Mouse (Mus musculus): ENCODE measurements around the gene Rpgrip1. TPM values are rescaled to one million over a fixed set of nuclear protein-coding genes. Genes with fewer than 3 reads are reported as not detected.
"Not testable (repeated sequence)": the region's sequence is repeated elsewhere in the genome, so short reads cannot be mapped to it uniquely, and the experiment has no call there.

Gene Rpgrip1
- polyA plus RNA-seq (2012; rRNA removed): 4.0 and 4.4 TPM in 2 replicates

DNA sequence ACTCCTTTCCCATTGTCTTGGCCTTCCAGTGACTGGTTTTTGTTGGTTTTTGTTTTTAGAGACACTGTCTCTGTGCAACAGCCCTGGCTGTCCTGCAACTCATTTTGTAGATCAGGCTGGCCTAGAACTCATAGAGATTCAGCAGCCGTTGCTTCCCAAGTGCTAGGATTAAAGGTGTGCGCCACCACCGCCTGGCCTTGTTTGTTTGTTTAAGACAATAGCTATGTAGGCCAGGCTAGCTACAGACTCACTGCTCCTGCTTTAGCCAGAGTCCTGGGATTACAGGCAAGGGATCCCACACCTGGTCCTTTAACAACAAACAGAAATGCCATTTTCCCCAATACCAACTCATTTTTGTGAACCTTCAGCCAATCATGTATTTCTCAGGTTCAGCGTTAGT, at the start of gene Rpgrip1:
Gene Rpgrip1, plus strand, starts transcription at position 359 of the 400 bp plus-strand sequence.
- DNase-seq (ENCODE audit: low read depth): no peak

- no peak for DNase-seq (ENCODE audit: low read depth)
Observed at GRCm38 (mm10) chr14:52060800-52061199, 49.7 kb upstream of the Rpgrip1 start.

DNA sequence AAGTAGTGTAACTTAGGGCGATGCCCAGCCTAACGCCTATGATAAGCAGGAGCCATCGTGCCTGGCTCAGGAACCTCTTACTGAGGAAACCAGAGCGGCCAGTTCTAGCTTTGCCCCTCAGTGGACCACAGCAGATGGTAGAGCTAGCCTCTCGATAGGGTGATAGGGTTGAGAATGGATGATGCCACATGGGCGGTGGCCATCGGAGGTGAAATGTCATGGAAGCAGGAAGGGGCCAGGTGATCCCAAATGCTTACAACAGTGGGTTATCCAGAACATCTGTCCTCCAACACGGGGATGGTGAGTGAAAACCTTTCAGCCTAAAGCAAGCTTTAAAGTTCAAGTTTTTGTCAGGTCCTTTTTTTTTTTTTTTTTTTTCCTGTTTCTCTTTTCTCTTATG, 48.7 kb upstream of the Rpgrip1 start:
- DNase-seq (ENCODE audit: low read depth): no peak

- DNase-seq (ENCODE audit: low read depth): no peak
Observed at GRCm38 (mm10) chr14:52066135-52066534, 44.4 kb upstream of the Rpgrip1 start.

DNA sequence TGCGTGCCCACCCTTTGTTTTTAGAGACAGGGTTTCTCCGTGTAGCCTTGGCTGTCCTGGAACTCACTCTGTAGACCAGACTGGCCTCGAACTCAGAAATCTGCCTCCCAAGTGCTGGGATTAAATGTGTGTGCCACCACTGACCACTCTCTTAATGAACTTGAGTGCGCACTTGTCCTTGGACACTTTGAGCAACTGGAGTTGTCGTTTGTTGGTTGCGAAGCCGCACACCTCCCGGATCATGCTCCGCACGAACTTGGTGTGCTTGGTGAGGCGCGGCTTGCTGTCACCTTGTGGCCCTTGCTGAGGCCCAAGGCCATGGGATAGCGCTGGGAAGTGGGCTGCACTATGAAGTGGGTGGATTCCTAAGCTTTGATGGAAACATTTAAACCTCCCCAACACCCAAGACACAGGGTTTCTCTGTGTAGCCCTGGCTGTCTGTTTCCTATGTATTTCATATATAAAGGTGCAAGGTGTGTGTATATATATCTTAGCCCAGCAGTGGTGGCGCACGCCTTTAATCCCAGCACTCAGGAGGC, 38.8 kb upstream of the Rpgrip1 start:
- DNase-seq (ENCODE audit: low read depth): no peak

GRCm38 (mm10) chr14:52083083-52083482, 27.4 kb upstream of the Rpgrip1 start:
- no peak for DNase-seq (ENCODE audit: low read depth)

GRCm38 (mm10) chr14:52094533-52094932, 16.0 kb upstream of the Rpgrip1 start:
- DNase-seq (ENCODE audit: low read depth): no peak

DNA sequence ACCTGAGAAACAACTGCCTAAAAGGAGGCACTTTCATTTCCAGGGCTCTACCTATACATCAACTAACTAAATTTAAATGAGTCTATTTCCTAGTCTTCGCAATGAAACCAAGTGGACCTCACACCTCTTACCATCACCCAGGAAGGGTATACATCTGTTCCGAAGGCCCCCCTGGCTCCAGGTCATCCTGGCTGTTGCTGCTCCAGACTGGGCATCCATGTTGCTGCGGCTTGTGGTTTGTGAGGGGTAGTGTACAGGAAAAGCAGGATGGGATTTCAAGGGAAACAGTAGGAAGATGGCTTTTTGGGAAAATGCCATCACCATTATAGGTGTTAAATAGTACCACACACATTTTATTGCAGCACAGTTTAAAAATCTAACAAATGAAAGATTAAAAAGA, 13.3 kb upstream of the Rpgrip1 start:
- not testable (repeated sequence) for DNase-seq (ENCODE audit: low read depth)

GRCm38 (mm10) chr14:52098387-52098786, 12.1 kb upstream of the Rpgrip1 start:
- not testable (repeated sequence) for DNase-seq (ENCODE audit: low read depth)

DNA sequence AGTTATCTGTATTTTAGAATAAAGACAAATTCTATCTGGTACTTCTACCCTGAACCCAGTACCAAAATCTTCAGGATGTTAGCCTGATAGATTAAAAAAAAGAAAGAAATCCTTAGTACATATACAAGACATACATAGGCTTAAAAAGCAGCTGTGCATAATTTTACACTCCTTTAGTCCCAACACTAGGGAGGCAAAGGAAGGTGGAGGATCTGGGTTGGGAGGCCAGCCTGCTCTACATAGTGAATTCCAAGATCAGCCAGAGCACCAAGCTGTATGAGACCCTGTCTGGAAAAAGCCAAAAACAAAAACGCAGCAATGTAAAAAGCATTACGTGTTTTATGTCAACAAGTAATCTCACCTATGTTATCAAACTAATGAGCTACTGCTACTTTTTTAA, 10.9 kb upstream of the Rpgrip1 start:
- no peak for DNase-seq (ENCODE audit: low read depth)

GRCm38 (mm10) chr14:52100170-52100960, 10.1 kb upstream of the Rpgrip1 start:
- no peak for DNase-seq (ENCODE audit: low read depth)

DNA sequence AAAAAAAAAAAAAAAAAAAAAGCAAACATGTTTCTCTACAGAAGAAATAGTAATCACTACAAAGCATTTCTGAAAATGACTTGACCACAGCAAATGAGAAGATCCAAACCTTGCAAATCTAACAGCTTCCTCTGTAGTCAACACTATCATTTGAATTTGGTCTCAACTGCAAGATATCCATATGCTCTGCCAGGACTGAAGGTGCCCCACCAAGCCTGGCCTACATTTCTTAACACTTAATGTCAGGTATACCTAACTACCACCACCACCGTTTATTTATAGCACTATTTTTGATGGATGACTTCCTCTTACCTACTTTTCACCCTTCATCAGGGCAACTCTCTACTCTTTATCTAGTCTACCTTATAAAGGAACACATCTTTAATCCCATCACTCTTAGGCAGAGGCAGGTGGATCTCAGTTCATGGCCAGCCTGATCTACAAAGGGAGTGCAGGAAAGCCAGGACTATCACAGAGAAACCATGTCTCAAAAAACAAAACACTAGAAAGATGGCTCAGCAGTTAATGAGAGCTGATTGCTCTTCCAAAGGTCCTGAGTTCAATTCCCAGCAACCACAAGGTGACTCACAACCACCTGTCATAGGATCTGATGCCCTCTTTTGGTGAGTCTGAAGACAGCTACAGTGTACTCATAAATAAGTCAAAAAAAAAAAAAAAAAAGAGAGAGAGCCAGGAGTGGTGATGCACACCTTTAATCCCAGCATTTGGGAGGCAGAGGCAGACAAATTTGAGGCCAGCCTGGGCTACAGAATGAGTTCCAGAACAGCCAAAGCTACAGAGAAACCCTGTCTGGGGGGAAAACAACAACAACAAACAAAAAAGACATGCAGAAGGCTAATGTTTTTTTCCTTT, 9.0 kb upstream of the Rpgrip1 start:
- no peak for DNase-seq (ENCODE audit: low read depth)

DNA sequence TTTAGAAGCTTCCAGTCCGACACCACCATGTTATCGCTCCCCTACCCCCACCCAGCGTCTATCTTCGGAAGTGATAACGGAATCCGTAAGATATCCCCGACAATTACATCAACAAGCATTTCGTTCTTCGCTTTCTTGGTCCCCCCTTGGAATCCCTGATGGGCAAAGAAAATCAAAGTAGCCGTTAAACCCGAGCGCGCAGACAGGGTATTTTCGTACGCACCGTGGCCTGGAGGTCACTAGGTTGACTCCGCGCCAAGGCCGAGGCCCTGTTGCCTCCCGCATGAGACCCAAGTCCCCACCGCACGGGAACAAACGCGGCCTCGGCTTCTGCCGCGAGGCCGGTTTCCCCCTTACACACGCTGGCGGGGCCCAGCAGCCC, 7.0 kb upstream of the Rpgrip1 start:
- DNase-seq (ENCODE audit: low read depth): no peak

DNA sequence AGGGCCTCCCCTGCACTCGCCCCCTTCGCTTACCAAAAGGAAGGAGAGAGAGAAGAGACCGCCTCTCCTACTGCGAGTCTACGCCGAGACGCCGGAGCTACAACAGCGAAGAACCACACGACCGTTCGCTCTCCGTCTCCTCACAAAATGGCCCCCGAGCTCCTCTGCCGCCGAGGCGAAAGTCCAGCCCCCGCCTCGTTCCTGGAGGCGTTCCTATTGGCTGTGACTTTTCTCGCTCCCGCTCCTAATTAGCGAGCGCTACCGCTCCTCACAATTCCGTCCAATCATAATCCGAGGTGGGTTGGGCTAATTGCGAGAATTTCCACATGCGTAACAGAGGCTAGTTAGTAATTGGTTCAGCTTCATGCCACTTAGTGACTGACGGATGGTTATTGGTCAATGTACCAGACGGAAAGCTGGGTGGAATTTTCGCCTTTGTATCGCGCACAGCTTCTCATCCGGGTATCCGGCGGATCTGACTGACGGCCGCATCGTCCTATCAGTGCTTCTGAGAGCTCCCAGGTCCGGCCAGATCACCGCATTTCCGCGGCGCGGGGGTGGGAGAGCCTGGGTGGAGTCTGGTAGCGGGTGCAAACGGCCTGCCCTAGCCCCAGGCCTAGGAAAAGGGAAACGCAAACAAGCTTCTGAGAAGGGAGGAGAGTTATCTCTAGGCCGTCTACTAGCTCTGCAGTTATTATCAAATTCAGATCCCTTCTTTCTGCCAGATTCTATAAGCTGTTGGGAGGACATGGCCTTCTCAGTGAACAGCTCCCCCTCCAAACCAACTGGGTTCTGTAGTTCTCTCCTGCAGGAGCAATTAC, 6.4 kb upstream of the Rpgrip1 start, which contains the start of gene Hnrnpc:
Gene Hnrnpc, minus strand, starts transcription at position 173 of the 821 bp plus-strand sequence.
- DNase-seq (ENCODE audit: low read depth): peak; percentile 100

- DNase-seq (ENCODE audit: low read depth): no peak
Observed at GRCm38 (mm10) chr14:52104677-52105285, 5.7 kb upstream of the Rpgrip1 start.

DNA sequence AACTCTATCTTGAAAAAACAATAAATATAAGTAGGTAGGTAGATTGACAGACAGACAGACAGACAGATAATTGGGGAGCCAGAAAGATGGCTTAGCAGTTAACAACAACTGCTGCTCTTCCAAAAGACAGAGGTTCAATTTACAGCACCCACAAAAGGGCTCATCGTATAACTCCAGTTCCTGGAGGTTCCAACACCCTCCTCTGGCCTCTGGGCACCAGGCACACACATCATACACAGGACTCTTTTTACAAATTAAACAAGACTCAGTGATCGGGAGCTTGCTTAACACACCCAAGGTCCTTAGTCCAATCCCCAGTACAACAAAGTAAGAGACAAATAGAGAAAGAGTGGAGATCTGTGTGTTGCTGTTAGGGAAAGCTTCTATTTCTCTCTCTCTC, 5.2 kb upstream of the Rpgrip1 start:
- no peak for DNase-seq (ENCODE audit: low read depth)

DNA sequence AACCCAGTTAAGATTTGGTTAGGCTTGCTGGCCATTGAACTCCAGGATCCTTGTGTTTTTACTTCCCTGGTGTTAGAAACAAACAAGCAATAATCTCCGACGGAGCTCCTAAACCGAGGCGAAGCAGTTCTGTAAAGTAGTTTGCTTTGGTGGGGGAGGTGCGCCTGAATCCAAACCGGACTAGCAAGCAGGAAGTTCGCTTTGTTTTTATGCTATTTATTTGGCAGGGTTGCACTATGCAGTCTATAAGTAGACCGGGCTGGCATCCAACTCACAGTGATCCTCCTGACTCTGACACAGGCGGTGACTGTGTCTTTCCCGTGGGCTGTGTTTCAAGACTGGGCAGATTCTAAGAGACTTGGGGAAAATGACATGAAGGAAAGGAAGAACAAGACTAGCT, 3.8 kb upstream of the Rpgrip1 start:
- DNase-seq (ENCODE audit: low read depth): peak; percentile 97

GRCm38 (mm10) chr14:52108025-52108424, 2.5 kb upstream of the Rpgrip1 start:
- DNase-seq (ENCODE audit: low read depth): no peak

DNA sequence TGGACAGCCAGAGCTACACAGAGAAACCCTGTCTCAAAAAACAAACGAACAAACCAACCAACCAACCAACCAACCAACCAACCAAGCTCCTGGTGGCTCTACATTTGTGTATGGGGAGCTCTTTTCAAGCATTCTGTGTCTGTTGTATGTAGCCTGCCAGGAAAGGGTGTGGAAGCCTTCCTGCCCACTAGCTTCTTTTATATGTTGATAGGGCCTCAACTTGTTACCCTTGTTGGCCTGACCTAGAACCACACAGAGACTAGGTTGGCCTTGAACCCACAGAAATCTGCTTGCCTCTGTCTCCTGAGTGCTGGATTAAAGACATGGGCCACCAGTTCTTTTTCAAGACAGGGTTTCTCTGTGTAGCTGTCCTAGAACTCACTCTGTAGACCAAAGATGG, 3.6 kb downstream of the Rpgrip1 start:
- no peak for DNase-seq (ENCODE audit: low read depth)

GRCm38 (mm10) chr14:52117241-52117640, 6.7 kb downstream of the Rpgrip1 start:
- DNase-seq (ENCODE audit: low read depth): no peak

- DNase-seq (ENCODE audit: low read depth): no peak
Observed at GRCm38 (mm10) chr14:52118456-52118822, 7.9 kb downstream of the Rpgrip1 start.

Measured in gonadal fat pad, adult 2 months (tissue).